Mouse (Mus musculus): Measurements from ENCODE around the gene Rbm39.
A peak's percentile ranks its signal among the peaks of the same experiment; 100 is the strongest.

The Rbm39 gene

DNA sequence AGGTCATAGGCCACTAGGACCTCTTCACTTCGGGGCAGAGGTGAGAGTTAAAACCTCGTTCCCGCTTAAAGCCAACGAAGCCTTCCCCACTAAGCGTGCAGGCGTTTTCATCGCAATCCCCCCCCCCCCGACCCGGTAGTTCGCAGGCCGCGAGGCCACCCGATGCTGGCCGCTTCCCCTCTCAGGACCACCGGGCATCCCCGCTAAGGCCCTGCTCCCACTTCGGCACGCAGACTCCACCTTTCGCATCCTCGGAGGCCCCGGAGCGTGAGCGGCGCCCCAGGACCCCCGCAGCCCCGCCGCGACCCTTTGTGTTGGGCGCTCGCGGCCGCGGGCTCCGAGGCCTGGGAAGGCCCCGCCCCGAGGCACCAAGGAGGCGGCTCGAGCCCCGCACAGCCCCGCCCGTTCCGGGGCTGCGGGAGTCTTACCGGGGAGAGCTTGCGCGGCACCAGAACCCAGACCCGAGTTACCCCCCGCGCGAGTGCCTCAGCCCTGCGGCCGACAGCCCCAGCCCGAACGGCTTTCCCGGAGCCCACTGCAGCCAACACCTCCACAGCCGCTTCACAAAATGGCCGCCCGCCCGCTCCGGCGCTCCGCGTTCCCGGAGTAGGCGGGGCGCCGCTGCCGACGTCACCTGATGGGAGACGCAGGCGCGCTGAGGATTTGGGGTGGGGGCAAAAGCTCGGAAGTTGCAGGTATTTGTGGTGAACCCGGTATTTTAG lies 68.5 kb downstream of the Rbm39 start, which contains the start of the genes Cpne1 and Rbm12:
Cpne1 (minus strand) TSS at position 608 of the 722 bp plus-strand sequence.
Rbm12 (minus strand) TSS at position 621 of the 722 bp plus-strand sequence.
- peak; percentile 89 to 92 for DNase-seq (ENCODE audit: low spot score in 2 of 2)

GRCm38 (mm10) chr2:156110627-156111357 lies 69.2 kb downstream of the Rbm39 start:
- peak; percentile 35 to 47 for DNase-seq (ENCODE audit: low spot score in 2 of 2)
